Mouse (Mus musculus) heart, embryonic 10.5 days (tissue): ENCODE results near the gene Cited2. TPM values are rescaled to one million over a fixed set of nuclear protein-coding genes. Genes with fewer than 3 reads are reported as not detected.

Experiments used
- DNase-seq: peaks from one replicate; pipeline ENCODE4 v3.0.0-alpha.2; 2017; ENCODE audit warnings: low spot score
- H3K27ac ChIP-seq: fragments of 300-500 bp; sonication (generic); 2 replicates; pipeline ENCODE4 v1.5.1; 2016; ENCODE audit warnings: mild to moderate bottlenecking
- H3K27me3 ChIP-seq: fragments of 300-500 bp; sonication (generic); 2 replicates; pipeline ENCODE4 v1.6.1; 2016; ENCODE audit warnings: mild to moderate bottlenecking; ENCODE audit not compliant: poor library complexity, insufficient read depth, severe bottlenecking
- H3K36me3 ChIP-seq: fragments of 300-500 bp; sonication (generic); 2 replicates; pipeline ENCODE4 v1.6.1; 2016; ENCODE audit warnings: mild to moderate bottlenecking, moderate library complexity
- H3K4me1 ChIP-seq: fragments of 300-500 bp; sonication (generic); 2 replicates; pipeline ENCODE4 v1.6.1; 2016; ENCODE audit warnings: mild to moderate bottlenecking
- H3K4me3 ChIP-seq: fragments of 300-500 bp; sonication (generic); 2 replicates; pipeline ENCODE4 v1.5.1; 2016; ENCODE audit warnings: mild to moderate bottlenecking, moderate library complexity
- H3K9me3 ChIP-seq: fragments of 300-500 bp; sonication (generic); 2 replicates; pipeline ENCODE4 v1.6.1; 2016; ENCODE audit warnings: mild to moderate bottlenecking, moderate library complexity
- WGBS: fragments of 180-500 bp; shearing (Covaris S2); methylation state at CpG from one replicate; pipeline ENCODE4 v1.1.7; 2016; 5-methylcytosine and 5-hydroxymethylcytosine counted together
- polyA plus RNA-seq: library from polyadenylated mRNA; unstranded; fragments of >200 nt; fragmentation: Nextera tagmentation; extraction: Ambion mirVana; gene quantifications from 2 replicates; pipeline ENCODE4 v1.2.1, GENCODE M21; 2016

Gene Cited2
- polyA plus RNA-seq, 1 experiment from 2014 or later, result 60.1 TPM

GRCm38 (mm10) chr10:17726373-17726720 is 3.3 kb downstream of the Cited2 start:
- H3K36me3 ChIP-seq, result no peaks in the 10 kb centered on the region; the same call in 1 of the 2 replicates
- H3K9me3 ChIP-seq, result no peaks in the 10 kb centered on the region
- H3K4me3 ChIP-seq, result peak overlapping the region; percentile 93; the same call in 1 of the 2 replicates
- H3K4me1 ChIP-seq, result peaks cover 33% of the 10 kb centered on the region
- no peak for DNase-seq
- peak overlapping the region; percentile 97; the same call in 1 of the 2 replicates for H3K27ac ChIP-seq
- H3K27me3 ChIP-seq, result no peaks in the 10 kb centered on the region
- 42% methylated on average over 2 of the region's 2 CpGs for WGBS

DNA sequence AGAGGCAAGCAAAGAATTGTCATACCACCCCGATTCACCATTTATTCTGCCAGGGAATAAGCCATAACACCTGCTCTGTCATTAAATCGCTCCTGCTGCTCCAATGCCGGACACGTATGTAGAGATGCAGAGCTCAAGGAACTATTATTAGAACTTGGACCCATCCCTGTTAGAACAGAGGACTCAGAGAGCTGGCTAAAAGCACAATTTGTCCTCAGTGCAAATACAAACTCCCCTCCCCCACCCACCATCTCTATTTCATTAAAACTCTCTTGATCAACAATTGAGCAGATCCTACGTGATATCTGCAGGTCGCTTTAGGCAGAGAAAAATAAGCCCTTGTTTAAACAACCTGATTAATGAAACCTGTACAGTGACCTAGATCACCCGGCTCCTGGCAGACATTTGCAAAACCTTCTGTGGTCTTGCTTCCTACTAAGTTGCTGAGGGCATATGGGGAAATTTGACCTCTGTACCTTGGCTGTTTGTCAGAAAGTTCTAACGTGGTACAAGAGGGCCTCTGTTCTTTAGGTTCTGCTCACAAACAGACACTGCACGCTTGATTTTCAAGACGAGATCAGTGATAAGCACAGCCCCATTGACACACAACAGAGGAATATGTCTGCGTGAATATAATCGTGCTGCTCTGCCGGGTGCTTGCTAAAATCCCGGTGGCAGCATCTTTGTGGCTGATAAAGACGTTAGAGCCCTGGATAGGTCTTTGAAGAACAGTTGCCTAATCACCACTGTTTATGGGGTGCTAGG is 4.3 kb downstream of the Cited2 start:
- H3K9me3 ChIP-seq, result no peaks in the 10 kb centered on the region
- 15% methylated on average over 15 of the region's 15 CpGs for WGBS
- no peaks in the 10 kb centered on the region; the same call in 1 of the 2 replicates for H3K36me3 ChIP-seq
- peak overlapping the region; percentile 32; the same call in 1 of the 2 replicates for H3K4me3 ChIP-seq
- H3K27ac ChIP-seq, result peak overlapping the region; percentile 67
- no peak for DNase-seq
- H3K4me1 ChIP-seq, result peaks cover 30% of the 10 kb centered on the region
- no peaks in the 10 kb centered on the region for H3K27me3 ChIP-seq

DNA sequence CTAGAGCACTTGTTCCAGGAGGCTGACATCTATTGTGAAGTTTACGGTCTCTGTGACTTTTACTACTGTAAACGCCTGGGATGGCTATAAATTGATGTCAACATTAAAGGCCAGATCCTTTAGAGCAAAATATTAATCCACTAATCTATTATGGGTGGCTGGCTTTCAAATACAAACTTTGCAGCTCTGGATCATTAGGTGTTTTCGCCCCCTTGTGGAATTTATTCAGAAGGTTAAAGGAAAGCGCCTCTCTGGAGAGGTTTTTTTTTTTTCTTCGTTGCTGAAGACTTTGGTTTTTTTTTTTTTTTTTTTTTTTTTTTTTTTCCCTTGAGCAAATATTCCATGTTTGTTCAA is 4.9 kb downstream of the Cited2 start:
- Histone ChIP-seq H3K4me1 (peaks cover 30% of the 10 kb centered on the region), H3K27me3 (no peaks in the 10 kb centered on the region), H3K4me3 (peak overlapping the region; percentile 32; the same call in 1 of the 2 replicates), H3K27ac (peak overlapping the region; percentile 67; the same call in 1 of the 2 replicates), H3K9me3 (no peaks in the 10 kb centered on the region), H3K36me3 (no peaks in the 10 kb centered on the region; the same call in 1 of the 2 replicates)
- DNase-seq, result no peak
- WGBS, result 12% methylated on average over 5 of the region's 5 CpGs

DNA sequence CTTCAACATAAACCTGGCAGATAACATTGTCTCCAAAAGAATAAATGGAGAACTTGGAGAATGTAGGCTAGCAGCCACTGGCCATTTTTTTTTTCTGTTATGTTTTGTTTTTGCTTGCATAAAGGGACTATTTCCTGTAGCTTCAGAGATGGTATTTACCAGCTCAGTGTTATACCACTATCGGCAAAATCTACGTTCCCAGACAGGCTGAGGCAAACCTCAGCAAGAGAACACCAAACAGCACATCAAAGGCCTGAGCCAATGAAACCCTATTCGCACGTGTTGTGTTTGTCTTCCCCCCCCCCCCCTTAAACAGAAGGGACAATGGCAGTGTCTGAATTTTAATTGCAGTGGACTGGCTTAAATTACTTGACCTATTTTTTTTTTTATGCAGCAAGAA is 5.7 kb downstream of the Cited2 start:
- 21% methylated on average over 4 of the region's 4 CpGs for WGBS
- no peak overlapping the region for H3K27ac ChIP-seq
- no peaks in the 10 kb centered on the region; the same call in 1 of the 2 replicates for H3K36me3 ChIP-seq
- H3K4me1 ChIP-seq, result peaks cover 30% of the 10 kb centered on the region
- no peak for DNase-seq
- no peak overlapping the region for H3K4me3 ChIP-seq
- H3K9me3 ChIP-seq, result no peaks in the 10 kb centered on the region
- H3K27me3 ChIP-seq, result no peaks in the 10 kb centered on the region

DNA sequence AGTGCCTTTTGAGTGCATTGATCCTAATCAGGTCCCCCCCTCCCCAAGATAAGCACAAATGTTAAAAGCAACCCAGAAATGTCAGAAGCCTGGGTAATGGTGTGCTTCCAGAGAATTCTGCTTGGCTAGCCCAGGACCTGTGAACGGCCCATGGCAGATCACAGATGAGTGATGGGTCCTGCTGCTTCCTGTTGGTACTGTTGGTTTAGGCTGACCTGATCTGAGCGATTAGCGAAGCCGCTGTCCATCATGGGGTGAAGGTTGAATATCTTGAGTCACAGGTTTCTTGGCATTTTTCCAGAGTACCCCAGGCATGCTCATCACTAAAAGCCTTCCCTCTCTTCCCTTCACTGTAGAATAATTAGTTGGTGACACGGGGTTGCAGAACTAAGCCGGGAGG is 6.5 kb downstream of the Cited2 start:
- Histone ChIP-seq H3K36me3 (no peaks in the 10 kb centered on the region), H3K9me3 (no peaks in the 10 kb centered on the region), H3K27me3 (no peaks in the 10 kb centered on the region), H3K27ac (no peak overlapping the region), H3K4me3 (no peak overlapping the region), H3K4me1 (peaks cover 30% of the 10 kb centered on the region)
- 54% methylated on average over 6 of the region's 6 CpGs for WGBS
- DNase-seq, result no peak

DNA sequence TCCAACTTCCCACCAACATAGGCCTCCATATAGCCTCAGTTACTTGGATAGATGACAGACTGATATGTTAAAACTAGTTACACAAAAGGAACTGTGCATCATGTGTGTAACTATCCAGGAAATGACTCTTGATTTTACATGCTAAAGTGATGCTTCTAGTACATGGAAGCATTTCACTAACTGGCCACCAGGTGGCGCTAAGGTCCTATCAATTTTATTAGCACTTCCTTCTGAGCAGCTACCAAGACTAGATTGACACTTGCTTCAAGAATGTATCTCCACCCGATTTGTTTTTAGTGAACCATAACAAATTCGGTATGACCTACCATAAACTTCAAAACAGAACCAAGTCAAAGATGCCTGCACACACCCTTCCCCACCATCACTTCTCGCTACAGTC is 10.0 kb downstream of the Cited2 start:
- H3K4me1 ChIP-seq, result peaks cover 7% of the 10 kb centered on the region; the same call in 1 of the 2 replicates
- H3K4me3 ChIP-seq, result no peak overlapping the region
- H3K27me3 ChIP-seq, result no peaks in the 10 kb centered on the region
- H3K9me3 ChIP-seq, result no peaks in the 10 kb centered on the region
- peak; percentile 85 for DNase-seq
- H3K27ac ChIP-seq, result no peak overlapping the region
- H3K36me3 ChIP-seq, result no peaks in the 10 kb centered on the region
- WGBS, result 30% methylated on average over 4 of the region's 4 CpGs

GRCm38 (mm10) chr10:17742581-17742980 is 19.6 kb downstream of the Cited2 start:
- Histone ChIP-seq H3K27me3 (no peaks in the 10 kb centered on the region), H3K27ac (no peak overlapping the region), H3K4me3 (no peak overlapping the region), H3K36me3 (no peaks in the 10 kb centered on the region), H3K4me1 (no peaks in the 10 kb centered on the region), H3K9me3 (no peaks in the 10 kb centered on the region)
- DNase-seq, result no peak
- WGBS, result 89% methylated on average over 2 of the region's 2 CpGs

- WGBS, result 78% methylated on average over 5 of the region's 5 CpGs
- Histone ChIP-seq H3K4me3 (no peak overlapping the region), H3K4me1 (no peaks in the 10 kb centered on the region), H3K27ac (no peak overlapping the region), H3K9me3 (peaks cover 2% of the 10 kb centered on the region; the same call in 1 of the 2 replicates), H3K36me3 (no peaks in the 10 kb centered on the region), H3K27me3 (no peaks in the 10 kb centered on the region)
- no peak for DNase-seq
Measured at GRCm38 (mm10) chr10:17752478-17752877, 29.5 kb downstream of the Cited2 start.

- WGBS, result 62% methylated on average over 3 of the region's 3 CpGs
- Histone ChIP-seq H3K36me3 (no peaks in the 10 kb centered on the region), H3K4me1 (peaks cover 6% of the 10 kb centered on the region; the same call in 1 of the 2 replicates), H3K27ac (no peak overlapping the region), H3K27me3 (no peaks in the 10 kb centered on the region), H3K4me3 (no peak overlapping the region), H3K9me3 (peaks cover 2% of the 10 kb centered on the region; the same call in 1 of the 2 replicates)
- no peak for DNase-seq
Measured at GRCm38 (mm10) chr10:17759772-17760171, 36.8 kb downstream of the Cited2 start.

DNA sequence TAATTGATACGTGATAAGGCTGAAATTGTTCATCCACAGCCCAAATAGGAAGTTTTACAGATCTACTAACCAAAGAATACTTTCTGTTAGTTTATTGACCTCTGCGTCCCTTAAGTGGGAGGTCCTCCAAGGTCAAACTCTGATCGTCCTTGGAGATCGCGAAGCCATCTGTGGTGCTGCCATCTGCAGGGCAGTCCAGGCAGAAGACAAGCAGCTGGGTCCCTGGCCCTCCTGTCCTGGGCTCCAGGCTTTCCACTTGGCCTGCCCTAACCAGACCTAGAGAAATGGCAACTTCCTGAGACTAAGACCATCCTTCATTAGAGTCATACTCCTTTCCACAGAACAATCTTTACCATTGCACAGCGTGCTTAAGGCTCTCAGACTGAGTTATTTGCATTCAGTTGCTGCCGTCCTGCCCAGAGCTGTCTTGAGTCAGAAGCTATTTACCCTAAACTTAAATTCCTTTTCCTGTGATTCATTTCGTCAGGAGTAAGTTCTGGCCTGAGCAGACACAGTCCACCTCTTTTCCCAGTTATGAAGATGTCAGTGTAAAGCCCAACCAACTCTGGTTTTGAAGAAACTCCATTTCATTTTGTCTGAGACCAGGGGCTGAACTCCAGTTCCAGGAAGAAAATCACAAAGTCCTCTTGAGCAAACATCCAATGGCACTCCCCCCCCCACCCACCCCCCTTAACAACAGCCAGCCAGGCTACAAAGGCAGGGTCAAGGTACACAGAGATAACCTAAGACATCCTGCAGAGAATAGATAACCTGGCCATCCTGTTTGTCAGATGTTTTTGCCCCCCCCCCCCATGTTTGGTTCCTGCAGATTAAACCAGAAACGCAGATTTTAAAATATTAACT is 38.0 kb downstream of the Cited2 start:
- Histone ChIP-seq H3K4me1 (peaks cover 6% of the 10 kb centered on the region; the same call in 1 of the 2 replicates), H3K36me3 (no peaks in the 10 kb centered on the region), H3K4me3 (no peak overlapping the region), H3K27me3 (no peaks in the 10 kb centered on the region), H3K9me3 (no peaks in the 10 kb centered on the region), H3K27ac (peak overlapping the region; percentile 70)
- 57% methylated on average over 9 of the region's 9 CpGs for WGBS
- no peak for DNase-seq

DNA sequence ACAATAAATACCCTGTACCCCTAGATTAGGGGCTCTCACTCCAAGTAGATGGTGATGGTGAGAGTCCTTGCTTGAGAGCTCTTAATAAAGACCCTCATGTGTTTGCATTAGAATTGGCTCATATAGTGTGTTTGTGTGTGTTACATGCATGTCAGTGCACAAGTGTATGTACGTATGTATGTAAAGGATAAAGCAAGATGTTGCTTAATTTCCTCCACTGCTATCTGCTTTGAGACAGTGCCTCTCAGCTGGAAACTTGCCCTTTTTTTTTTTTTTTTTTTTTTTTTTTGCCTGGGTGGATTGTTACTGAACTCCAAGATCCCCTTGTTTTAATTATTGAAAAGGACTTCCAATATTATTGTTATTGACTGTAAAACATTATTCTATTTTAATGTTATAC is 38.6 kb downstream of the Cited2 start:
- Histone ChIP-seq H3K9me3 (no peaks in the 10 kb centered on the region), H3K4me1 (peaks cover 6% of the 10 kb centered on the region; the same call in 1 of the 2 replicates), H3K36me3 (no peaks in the 10 kb centered on the region), H3K27me3 (no peaks in the 10 kb centered on the region), H3K4me3 (no peak overlapping the region), H3K27ac (no peak overlapping the region)
- DNase-seq, result no peak
- 79% methylated on average over 1 of the region's 1 CpGs for WGBS

- H3K4me1 ChIP-seq, result peaks cover 6% of the 10 kb centered on the region; the same call in 1 of the 2 replicates
Measured at GRCm38 (mm10) chr10:17762946-17763345, 39.9 kb downstream of the Cited2 start.

DNA sequence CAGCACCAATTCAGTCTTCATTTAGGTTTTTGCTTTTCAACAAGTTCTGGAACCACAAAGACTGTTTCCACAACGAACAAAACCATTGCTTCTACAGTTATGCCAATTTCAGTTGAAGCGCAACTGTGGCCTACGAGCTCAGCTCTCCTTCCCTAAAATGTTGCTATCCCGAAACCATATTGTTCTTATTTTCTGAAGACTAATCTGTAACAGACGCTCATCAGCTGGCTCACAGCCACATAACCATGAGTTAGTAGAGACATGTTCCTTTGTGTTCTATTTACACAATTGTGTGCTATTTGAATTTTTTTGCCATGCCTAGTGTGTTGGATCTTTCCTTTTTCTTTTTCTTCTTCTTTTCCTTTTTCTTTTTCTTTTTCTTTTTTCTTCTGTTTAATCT is 46.8 kb downstream of the Cited2 start:
- DNase-seq, result no peak
- no peak overlapping the region; the same call in 1 of the 2 replicates for H3K27ac ChIP-seq
- WGBS, result 90% methylated on average over 5 of the region's 5 CpGs
- H3K27me3 ChIP-seq, result no peaks in the 10 kb centered on the region
- H3K4me3 ChIP-seq, result no peak overlapping the region
- no peaks in the 10 kb centered on the region for H3K9me3 ChIP-seq
- no peaks in the 10 kb centered on the region for H3K36me3 ChIP-seq
- H3K4me1 ChIP-seq, result peaks cover 3% of the 10 kb centered on the region; the same call in 1 of the 2 replicates

More at GRCm38 (mm10) chr10:17762946-17763345, 39.9 kb downstream of the Cited2 start:
- no peaks in the 10 kb centered on the region for H3K27me3 ChIP-seq
- H3K36me3 ChIP-seq, result no peaks in the 10 kb centered on the region
- H3K27ac ChIP-seq, result no peak overlapping the region
- no peaks in the 10 kb centered on the region for H3K9me3 ChIP-seq
- WGBS, result 89% methylated on average over 8 of the region's 8 CpGs
- no peak for DNase-seq
- H3K4me3 ChIP-seq, result no peak overlapping the region
